Mouse (Mus musculus): ENCODE results near the gene Scfd2.

DNA sequence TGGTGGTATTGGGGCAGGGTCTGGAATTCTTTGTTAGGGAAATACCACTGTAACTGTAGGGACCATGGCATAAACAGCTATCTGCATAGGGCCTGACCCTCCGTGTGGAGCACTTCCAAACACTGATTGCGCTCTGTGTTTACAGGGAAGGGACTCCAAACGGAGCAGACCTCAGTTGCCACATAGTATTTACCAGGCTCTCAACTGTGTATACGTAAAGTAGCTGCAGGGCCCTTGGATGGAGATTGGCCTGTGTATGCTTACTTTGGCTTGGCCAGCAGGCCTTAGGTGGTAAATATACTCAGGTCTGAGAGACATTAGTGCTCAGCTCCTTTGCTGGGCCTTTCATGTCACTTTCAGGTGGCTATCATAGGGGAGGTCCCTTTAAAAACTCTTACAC, 329.0 kb downstream of the Scfd2 start:
- no peak for TF ChIP-seq POLR2A (IDR thresholded peaks at IDR 0.05; ENCODE audit: low read depth, low read length)
- TF ChIP-seq CTCF (IDR thresholded peaks at IDR 0.05; ENCODE audit: extremely low read depth, insufficient read length, insufficient replicate concordance, low read depth, low read length): no peak

All from small intestine, adult 2 months (tissue).